Mouse (Mus musculus): ENCODE measurements at regions not wholly inside any gene's neighbourhood (a gene's known extent, or its start where the extent isn't known, plus 50 kb on each side); places are given as distances from the start of the nearest gene placed in this dataset.

- Histone ChIP-seq H3K4me3 (no peak overlapping the region), H3K27ac (no peak overlapping the region)
- no peak for DNase-seq
- intact Hi-C loops (cut with DNase I), result no loop called here
- no peak for TF ChIP-seq CTCF (IDR thresholded peaks at IDR 0.05)
Observed at GRCm38 (mm10) chr3:3746542-3746941, 2004.1 kb upstream of the Gm8797 start.

- Histone ChIP-seq H3K4me3 (no peak overlapping the region), H3K27ac (no peak overlapping the region)
- intact Hi-C loops (cut with DNase I), result no loop called here
- DNase-seq, result no peak
- TF ChIP-seq CTCF (IDR thresholded peaks at IDR 0.05), result peak; percentile 69
Observed at GRCm38 (mm10) chr3:3751596-3752251, 1998.9 kb upstream of the Gm8797 start.

- no peak for TF ChIP-seq CTCF (IDR thresholded peaks at IDR 0.05)
- intact Hi-C loops (cut with DNase I), result no loop called here
- no peak for DNase-seq
- H3K4me3 ChIP-seq, result no peak overlapping the region
- H3K27ac ChIP-seq, result no peak overlapping the region
Observed at GRCm38 (mm10) chr3:3761346-3761745, 1989.3 kb upstream of the Gm8797 start.

GRCm38 (mm10) chr3:3784200-3784599 is 1966.4 kb upstream of the Gm8797 start:
- no peak for TF ChIP-seq CTCF (IDR thresholded peaks at IDR 0.05)
- no peak overlapping the region for H3K27ac ChIP-seq
- no peak overlapping the region for H3K4me3 ChIP-seq
- intact Hi-C loops (cut with DNase I), result no loop called here
- DNase-seq, result no peak

- no peak for DNase-seq
- no peak overlapping the region for H3K27ac ChIP-seq
- intact Hi-C loops (cut with DNase I), result no loop called here
- H3K4me3 ChIP-seq, result no peak overlapping the region
- no peak for TF ChIP-seq CTCF (IDR thresholded peaks at IDR 0.05)
Observed at GRCm38 (mm10) chr3:3786039-3786438, 1964.6 kb upstream of the Gm8797 start.

GRCm38 (mm10) chr3:3807821-3808220 is 1942.8 kb upstream of the Gm8797 start:
- H3K27ac ChIP-seq, result no peak overlapping the region
- TF ChIP-seq CTCF (IDR thresholded peaks at IDR 0.05), result no peak
- DNase-seq, result no peak
- intact Hi-C loops (cut with DNase I), result no loop called here
- no peak overlapping the region for H3K4me3 ChIP-seq

GRCm38 (mm10) chr3:3829020-3829419 is 1921.6 kb upstream of the Gm8797 start:
- no peak overlapping the region for H3K27ac ChIP-seq
- intact Hi-C loops (cut with DNase I), result no loop called here
- DNase-seq, result no peak
- H3K4me3 ChIP-seq, result no peak overlapping the region
- TF ChIP-seq CTCF (IDR thresholded peaks at IDR 0.05), result no peak

GRCm38 (mm10) chr3:3831411-3832286 is 1919.0 kb upstream of the Gm8797 start:
- TF ChIP-seq CTCF (IDR thresholded peaks at IDR 0.05), result no peak
- H3K27ac ChIP-seq, result no peak overlapping the region
- intact Hi-C loops (cut with DNase I), result no loop called here
- DNase-seq, result no peak
- no peak overlapping the region for H3K4me3 ChIP-seq
